Comparison of ENCODE assay signal across 30 mouse cellular contexts in the genomic region with DNA sequence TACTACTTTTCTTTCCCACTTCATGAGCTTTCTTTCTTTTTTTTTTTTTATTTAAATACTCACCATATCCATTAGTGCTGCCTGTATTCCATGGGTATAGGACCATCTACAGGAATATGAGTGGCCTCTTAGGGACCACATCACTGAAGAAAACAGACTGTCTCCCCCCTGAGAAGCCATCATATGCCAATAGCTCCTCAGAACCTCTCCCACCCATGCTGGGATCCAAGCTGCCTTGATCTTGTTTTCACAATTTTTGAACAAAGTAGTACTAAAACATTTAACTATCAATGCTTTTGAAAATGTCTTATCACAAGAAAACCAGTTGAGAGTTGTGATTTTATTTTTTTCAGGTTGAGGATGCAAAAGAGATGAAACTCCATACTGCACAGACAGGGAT.
"Had no signal": no experiment of that assay in that cellular context is flagged by ENCODE, and none has a peak within 500 bp of the region (broad histone marks: within the 10 kb centered on the region; RNA-seq: fewer than 3 reads in every experiment).

No protein-coding gene starts in this region.

- H3K4me2 ChIP-seq: limb, embryonic 12.5 days; limb, embryonic 13.5 days; limb, embryonic 15.5 days; liver, embryonic 11.5 days; liver, embryonic 12.5 days; liver, embryonic 13.5 days; liver, embryonic 15.5 days; lung, embryonic 14.5 days; lung, embryonic 15.5 days; midbrain, embryonic 12.5 days; midbrain, embryonic 15.5 days; neural tube, embryonic 12.5 days had no signal

- H3K4me3 ChIP-seq: limb, embryonic 10.5 days; limb, embryonic 12.5 days; limb, embryonic 13.5 days; limb, embryonic 15.5 days; liver, embryonic 12.5 days; liver, embryonic 13.5 days; liver, embryonic 15.5 days; lung, embryonic 15.5 days; megakaryocyte, embryonic 14.5 days; midbrain, embryonic 10.5 days; midbrain, embryonic 12.5 days; midbrain, embryonic 15.5 days; myocyte; neural tube, embryonic 12.5 days had no signal

- H3K27ac ChIP-seq: limb, embryonic 10.5 days; limb, embryonic 12.5 days; limb, embryonic 13.5 days; limb, embryonic 15.5 days; liver, embryonic 12.5 days; liver, embryonic 13.5 days; liver, embryonic 14.5 days; liver, embryonic 15.5 days; lung, embryonic 15.5 days; macrophage; midbrain, embryonic 10.5 days; midbrain, embryonic 12.5 days; midbrain, embryonic 15.5 days; neural tube, embryonic 12.5 days had no signal

- H3K27me3 ChIP-seq: limb, embryonic 12.5 days; limb, embryonic 13.5 days; limb, embryonic 15.5 days; liver, embryonic 12.5 days; liver, embryonic 13.5 days; liver, embryonic 15.5 days; lung, embryonic 15.5 days; megakaryocyte, embryonic 14.5 days; midbrain, embryonic 12.5 days; midbrain, embryonic 15.5 days; neural tube, embryonic 12.5 days had no signal

- ATAC-seq: liver, embryonic 12.5 days; liver, postnatal 0 days; lung, postnatal 0 days; midbrain, embryonic 15.5 days; midbrain, embryonic 16.5 days had no signal

- DNase-seq: left cerebral cortex, postnatal 4 days; liver; liver, embryonic 13.5 days; liver, postnatal 0 days; lung, adult 18-20 months; lung, adult 2 months; lung, embryonic 14.5 days; lung, postnatal 10 days; lung, postnatal 14 days; lung, postnatal 36 days; lung, postnatal 4 days; midbrain, embryonic 14.5 days had no signal

- H3K36me3 ChIP-seq: limb, embryonic 10.5 days; liver, embryonic 15.5 days; lung, embryonic 15.5 days; midbrain, embryonic 15.5 days; neural tube, embryonic 12.5 days had no signal

- H3K4me1 ChIP-seq: limb, embryonic 10.5 days; limb, embryonic 12.5 days; limb, embryonic 13.5 days; limb, embryonic 15.5 days; liver, embryonic 12.5 days; liver, embryonic 13.5 days; liver, embryonic 15.5 days; lung, embryonic 15.5 days; midbrain, embryonic 10.5 days; midbrain, embryonic 12.5 days; midbrain, embryonic 15.5 days; neural tube, embryonic 12.5 days had no signal

- H3K9ac ChIP-seq: limb, embryonic 12.5 days; limb, embryonic 13.5 days; limb, embryonic 15.5 days; liver, embryonic 12.5 days; liver, embryonic 13.5 days; liver, embryonic 14.5 days; liver, embryonic 15.5 days; liver, postnatal 0 days; lung, embryonic 14.5 days; lung, embryonic 15.5 days; midbrain, embryonic 12.5 days; midbrain, embryonic 15.5 days; neural tube, embryonic 12.5 days had no signal

- H3K9me3 ChIP-seq: limb, embryonic 10.5 days; limb, embryonic 12.5 days; limb, embryonic 13.5 days; limb, embryonic 15.5 days; liver, embryonic 12.5 days; liver, embryonic 13.5 days; liver, embryonic 15.5 days; lung, embryonic 15.5 days; megakaryocyte, embryonic 14.5 days; midbrain, embryonic 10.5 days; midbrain, embryonic 12.5 days; midbrain, embryonic 15.5 days; neural tube, embryonic 12.5 days had no signal
